Mouse (Mus musculus): ENCODE results near the gene Gba. TPM values are rescaled to one million over a fixed set of nuclear protein-coding genes. Genes with fewer than 3 reads are reported as not detected.

Gba gene
- polyA plus RNA-seq, 1 experiment from 2014 or later, result 51.3 TPM

GRCm38 (mm10) chr3:89187197-89187596 is 15.5 kb upstream of the Gba start:
- no peak for ATAC-seq (ENCODE audit: low FRiP score)
- no peak overlapping the region for H3K4me3 ChIP-seq
- H3K4me1 ChIP-seq, result peaks cover 31% of the 10 kb centered on the region
- H3K36me3 ChIP-seq, result peaks cover 16% of the 10 kb centered on the region; the same call in 1 of the 2 replicates
- no peak overlapping the region for H3K9ac ChIP-seq
- no peak overlapping the region for H3K27ac ChIP-seq
- H3K4me2 ChIP-seq (replicated peaks), result no peak overlapping the region
- peaks cover 3% of the 10 kb centered on the region; the same call in 1 of the 2 replicates for H3K27me3 ChIP-seq
- WGBS, result 39% methylated on average over 23 of the region's 23 CpGs
- H3K9me3 ChIP-seq (replicated peaks), result no peaks in the 10 kb centered on the region

GRCm38 (mm10) chr3:89187690-89188477 is 14.8 kb upstream of the Gba start:
- no peak for ATAC-seq (ENCODE audit: low FRiP score)
- Histone ChIP-seq H3K27me3 (peaks cover 3% of the 10 kb centered on the region; the same call in 1 of the 2 replicates), H3K4me1 (peaks cover 31% of the 10 kb centered on the region), H3K36me3 (peaks cover 14% of the 10 kb centered on the region; the same call in 1 of the 2 replicates), H3K27ac (no peak overlapping the region), H3K9ac (no peak overlapping the region), H3K4me2 (replicated peaks) (no peak overlapping the region), H3K9me3 (replicated peaks) (no peaks in the 10 kb centered on the region), H3K4me3 (no peak overlapping the region)
- WGBS, result 60% methylated on average over 18 of the region's 18 CpGs

GRCm38 (mm10) chr3:89188478-89188875 is 14.3 kb upstream of the Gba start:
- Histone ChIP-seq H3K36me3 (peaks cover 14% of the 10 kb centered on the region; the same call in 1 of the 2 replicates), H3K27me3 (peaks cover 3% of the 10 kb centered on the region; the same call in 1 of the 2 replicates), H3K4me3 (no peak overlapping the region), H3K27ac (no peak overlapping the region), H3K9ac (no peak overlapping the region), H3K4me1 (peaks cover 29% of the 10 kb centered on the region), H3K4me2 (replicated peaks) (no peak overlapping the region), H3K9me3 (replicated peaks) (no peaks in the 10 kb centered on the region)
- WGBS, result 57% methylated on average over 12 of the region's 12 CpGs
- ATAC-seq (ENCODE audit: low FRiP score), result no peak

GRCm38 (mm10) chr3:89190436-89190835 is 12.3 kb upstream of the Gba start:
- peaks cover 3% of the 10 kb centered on the region; the same call in 1 of the 2 replicates for H3K27me3 ChIP-seq
- H3K9ac ChIP-seq, result no peak overlapping the region

GRCm38 (mm10) chr3:89193351-89193750 is 9.4 kb upstream of the Gba start:
- Histone ChIP-seq H3K9ac (no peak overlapping the region), H3K4me3 (no peak overlapping the region), H3K9me3 (replicated peaks) (no peaks in the 10 kb centered on the region), H3K27me3 (no peaks in the 10 kb centered on the region), H3K4me2 (replicated peaks) (no peak overlapping the region), H3K27ac (no peak overlapping the region), H3K36me3 (peaks cover 6% of the 10 kb centered on the region; the same call in 1 of the 2 replicates), H3K4me1 (peaks cover 10% of the 10 kb centered on the region)
- ATAC-seq (ENCODE audit: low FRiP score), result no peak
- 77% methylated on average over 1 of the region's 1 CpGs for WGBS

More at GRCm38 (mm10) chr3:89190436-89190835, 12.3 kb upstream of the Gba start:
- H3K9me3 ChIP-seq (replicated peaks), result no peaks in the 10 kb centered on the region
- no peak for ATAC-seq (ENCODE audit: low FRiP score)
- H3K36me3 ChIP-seq, result peaks cover 14% of the 10 kb centered on the region; the same call in 1 of the 2 replicates
- no peak overlapping the region for H3K4me2 ChIP-seq (replicated peaks)
- H3K4me3 ChIP-seq, result no peak overlapping the region
- H3K4me1 ChIP-seq, result peaks cover 10% of the 10 kb centered on the region
- H3K27ac ChIP-seq, result no peak overlapping the region
- WGBS, result 85% methylated on average over 8 of the region's 8 CpGs

GRCm38 (mm10) chr3:89193853-89194252 is 8.9 kb upstream of the Gba start:
- ATAC-seq (ENCODE audit: low FRiP score), result no peak
- WGBS, result 88% methylated on average over 2 of the region's 2 CpGs

GRCm38 (mm10) chr3:89195979-89196877 is 6.5 kb upstream of the Gba start:
- Histone ChIP-seq H3K36me3 (no peaks in the 10 kb centered on the region), H3K27ac (peak overlapping the region; percentile 82), H3K4me2 (replicated peaks) (peak overlapping the region; percentile 59), H3K9me3 (replicated peaks) (no peaks in the 10 kb centered on the region), H3K4me1 (peaks cover 10% of the 10 kb centered on the region), H3K4me3 (peak overlapping the region; percentile 36), H3K27me3 (no peaks in the 10 kb centered on the region), H3K9ac (peak overlapping the region; percentile 63)
- ATAC-seq (ENCODE audit: low FRiP score), result peak; percentile 96
- WGBS, result 10% methylated on average over 33 of the region's 33 CpGs

More at GRCm38 (mm10) chr3:89193853-89194252, 8.9 kb upstream of the Gba start:
- Histone ChIP-seq H3K36me3 (peaks cover 1% of the 10 kb centered on the region; the same call in 1 of the 2 replicates), H3K9me3 (replicated peaks) (no peaks in the 10 kb centered on the region), H3K4me1 (peaks cover 10% of the 10 kb centered on the region), H3K27ac (no peak overlapping the region), H3K4me3 (no peak overlapping the region), H3K9ac (no peak overlapping the region), H3K4me2 (replicated peaks) (no peak overlapping the region), H3K27me3 (no peaks in the 10 kb centered on the region)

- Histone ChIP-seq H3K9me3 (replicated peaks) (no peaks in the 10 kb centered on the region), H3K27me3 (no peaks in the 10 kb centered on the region), H3K4me3 (no peak overlapping the region), H3K36me3 (peaks cover 8% of the 10 kb centered on the region), H3K4me1 (peaks cover 15% of the 10 kb centered on the region), H3K27ac (no peak overlapping the region), H3K9ac (no peak overlapping the region), H3K4me2 (replicated peaks) (no peak overlapping the region)
- no peak for ATAC-seq (ENCODE audit: low FRiP score)
- 79% methylated on average over 3 of the region's 3 CpGs for WGBS
Measured at GRCm38 (mm10) chr3:89199839-89200238, 2.9 kb upstream of the Gba start.

- H3K36me3 ChIP-seq, result peaks cover 40% of the 10 kb centered on the region
- H3K9me3 ChIP-seq (replicated peaks), result no peaks in the 10 kb centered on the region
- H3K4me1 ChIP-seq, result peaks cover 5% of the 10 kb centered on the region
- H3K9ac ChIP-seq, result peak overlapping the region; percentile 55
- WGBS, result 40% methylated on average over 5 of the region's 5 CpGs
- peak overlapping the region; percentile 56 for H3K4me3 ChIP-seq
- H3K27me3 ChIP-seq, result no peaks in the 10 kb centered on the region
- ATAC-seq (ENCODE audit: low FRiP score), result peak; percentile 49; the same call in 1 of the 2 replicates
- peak overlapping the region; percentile 75 for H3K4me2 ChIP-seq (replicated peaks)
- no peak overlapping the region for H3K27ac ChIP-seq
Measured at GRCm38 (mm10) chr3:89203142-89203514, 400 bp downstream of the Gba start.

GRCm38 (mm10) chr3:89206079-89206478 is 3.4 kb downstream of the Gba start:
- Histone ChIP-seq H3K27me3 (no peaks in the 10 kb centered on the region), H3K4me1 (peaks cover 5% of the 10 kb centered on the region), H3K4me3 (no peak overlapping the region), H3K9me3 (replicated peaks) (no peaks in the 10 kb centered on the region), H3K4me2 (replicated peaks) (no peak overlapping the region), H3K9ac (no peak overlapping the region), H3K36me3 (peaks cover 70% of the 10 kb centered on the region), H3K27ac (no peak overlapping the region)
- ATAC-seq (ENCODE audit: low FRiP score), result no peak
- 94% methylated on average over 7 of the region's 7 CpGs for WGBS

- Histone ChIP-seq H3K4me3 (no peak overlapping the region), H3K9ac (no peak overlapping the region), H3K27ac (no peak overlapping the region), H3K4me1 (peaks cover 5% of the 10 kb centered on the region), H3K9me3 (replicated peaks) (no peaks in the 10 kb centered on the region), H3K27me3 (no peaks in the 10 kb centered on the region), H3K4me2 (replicated peaks) (no peak overlapping the region), H3K36me3 (peaks cover 70% of the 10 kb centered on the region)
- WGBS, result 89% methylated on average over 2 of the region's 2 CpGs
- ATAC-seq (ENCODE audit: low FRiP score), result no peak
Measured at GRCm38 (mm10) chr3:89206695-89207094, 4.0 kb downstream of the Gba start.

- Histone ChIP-seq H3K4me3 (no peak overlapping the region), H3K9me3 (replicated peaks) (no peaks in the 10 kb centered on the region), H3K4me2 (replicated peaks) (no peak overlapping the region), H3K27me3 (no peaks in the 10 kb centered on the region), H3K9ac (no peak overlapping the region), H3K36me3 (peaks cover 70% of the 10 kb centered on the region), H3K27ac (no peak overlapping the region), H3K4me1 (peaks cover 13% of the 10 kb centered on the region)
- WGBS, result 91% methylated on average over 13 of the region's 13 CpGs
- no peak for ATAC-seq (ENCODE audit: low FRiP score)
Measured at GRCm38 (mm10) chr3:89208075-89208657, 5.4 kb downstream of the Gba start.

Data from hindbrain, embryonic 12.5 days (tissue).